Mouse (Mus musculus) hindbrain, embryonic 16.5 days (tissue): Measurements from ENCODE around the gene Lyz1. TPM values are rescaled to one million over a fixed set of nuclear protein-coding genes. Genes with fewer than 3 reads are reported as not detected.
"Not testable (repeated sequence)": the region's sequence is repeated elsewhere in the genome, so short reads cannot be mapped to it uniquely, and the experiment has no call there.

ENCODE experiments used
- ATAC-seq: fragments of 200-750 bp; cut with Nextera tagmentation; 2 replicates; pipeline ENCODE4 v1.8.0; 2017; ENCODE audit warnings: moderate TSS enrichment, moderate library complexity
- H3K27ac ChIP-seq: fragments of 300-500 bp; sonication (generic); 2 replicates; pipeline ENCODE4 v1.5.1; 2014; ENCODE audit warnings: low read depth, mild to moderate bottlenecking, control low read depth, low read length, moderate library complexity
- H3K27me3 ChIP-seq: fragments of 300-500 bp; sonication (generic); replicated peaks from 2 replicates; pipeline ENCODE4 v1.6.1; 2014; ENCODE audit warnings: low read length; ENCODE audit not compliant: control insufficient read depth, insufficient read depth
- H3K36me3 ChIP-seq: fragments of 300-500 bp; sonication (generic); 2 replicates; pipeline ENCODE4 v1.6.1; 2014; ENCODE audit warnings: mild to moderate bottlenecking, low read length, moderate library complexity, mixed read lengths; ENCODE audit not compliant: control insufficient read depth, insufficient read depth
- H3K4me1 ChIP-seq: fragments of 300-500 bp; sonication (generic); 2 replicates; pipeline ENCODE4 v1.6.1; 2014; ENCODE audit warnings: low read depth, low read length; ENCODE audit not compliant: control insufficient read depth, insufficient read depth
- H3K4me2 ChIP-seq: fragments of 300-500 bp; sonication (generic); 2 replicates; pipeline ENCODE4 v1.6.1; 2014; ENCODE audit warnings: mild to moderate bottlenecking, low read length, control low read depth, moderate library complexity
- H3K4me3 ChIP-seq: fragments of 300-500 bp; sonication (generic); 2 replicates; pipeline ENCODE4 v1.5.1; 2014; ENCODE audit warnings: mild to moderate bottlenecking, low read length, control low read depth, moderate library complexity
- H3K9ac ChIP-seq: fragments of 300-500 bp; sonication (generic); 2 replicates; pipeline ENCODE4 v1.6.1; 2014; ENCODE audit warnings: low read depth, mild to moderate bottlenecking, control low read depth, low read length, moderate library complexity
- H3K9me3 ChIP-seq: fragments of 300-500 bp; sonication (generic); 2 replicates; pipeline ENCODE4 v1.6.1; 2014; ENCODE audit warnings: mild to moderate bottlenecking, low read length, moderate library complexity; ENCODE audit not compliant: control insufficient read depth
- WGBS: fragments of 180-500 bp; shearing (Covaris S2); extraction: QIAGEN DNeasy Blood & Tissue Kit; methylation state at CpG from one replicate; pipeline ENCODE4 v1.1.7; 2014; 5-methylcytosine and 5-hydroxymethylcytosine counted together
- polyA plus RNA-seq: library from polyadenylated mRNA; unstranded; fragments of >200 nt; fragmentation: Nextera tagmentation; extraction: Ambion mirVana; gene quantifications from 2 replicates; pipeline ENCODE4 v1.2.1, GENCODE M21; 2015

Gene Lyz1
- polyA plus RNA-seq, 1 experiment from 2014 or later: not detected

DNA sequence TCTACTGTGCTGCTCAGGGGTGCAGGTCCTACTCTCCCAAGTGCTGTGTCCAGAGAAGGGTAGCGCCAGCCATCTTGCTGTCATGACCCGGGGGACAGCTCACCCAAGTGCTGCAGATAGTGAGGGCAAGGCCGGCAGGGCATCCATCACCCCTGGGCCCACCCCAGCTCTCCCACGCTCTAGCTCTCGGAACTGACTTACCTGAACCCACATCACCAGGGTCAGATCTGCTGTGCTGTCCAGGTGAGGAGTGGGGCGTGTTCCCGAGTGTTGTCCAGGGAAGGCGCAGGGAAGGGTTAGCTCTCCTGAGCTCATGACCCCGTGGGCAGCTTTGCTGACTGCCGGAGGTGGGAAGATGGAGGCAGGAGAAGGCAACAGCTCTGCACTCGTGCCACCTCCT, 23.7 kb upstream of the Lyz1 start:
- no peak for ATAC-seq
- Histone ChIP-seq H3K4me3 (no peak overlapping the region), H3K27me3 (no peaks in the 10 kb centered on the region), H3K9me3 (no peaks in the 10 kb centered on the region), H3K4me2 (no peak overlapping the region), H3K4me1 (no peaks in the 10 kb centered on the region), H3K36me3 (no peaks in the 10 kb centered on the region), H3K9ac (no peak overlapping the region), H3K27ac (no peak overlapping the region)
- WGBS: 93% methylated on average over 11 of the region's 11 CpGs

GRCm38 (mm10) chr10:117313133-117313532, 20.5 kb upstream of the Lyz1 start:
- Histone ChIP-seq H3K9me3 (no peaks in the 10 kb centered on the region), H3K4me2 (no peak overlapping the region), H3K36me3 (no peaks in the 10 kb centered on the region), H3K27me3 (no peaks in the 10 kb centered on the region), H3K4me1 (no peaks in the 10 kb centered on the region), H3K9ac (no peak overlapping the region), H3K27ac (no peak overlapping the region), H3K4me3 (no peak overlapping the region)
- ATAC-seq: no peak
- WGBS: 88% methylated on average over 2 of the region's 2 CpGs

DNA sequence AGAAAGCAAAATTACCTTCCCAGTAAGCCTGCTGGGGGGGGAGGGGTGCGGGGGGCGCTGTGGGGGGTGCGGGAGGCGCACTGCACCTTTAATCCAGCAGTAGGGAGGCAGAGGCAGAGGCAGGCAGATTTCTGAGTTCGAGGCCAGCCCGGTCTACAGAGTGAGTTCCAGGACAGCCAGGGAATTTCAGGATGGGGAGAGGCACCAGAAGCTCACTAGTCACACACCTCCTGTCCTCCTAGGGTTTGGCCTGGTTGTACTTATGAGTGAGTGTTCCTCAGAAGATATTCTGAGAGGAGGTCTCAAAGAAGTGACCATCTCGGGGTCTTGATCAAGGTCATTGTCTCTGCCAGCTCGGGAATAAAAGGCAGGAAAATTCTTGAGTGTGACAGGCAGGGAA, 19.5 kb upstream of the Lyz1 start:
- ATAC-seq: no peak
- no peaks in the 10 kb centered on the region for H3K9me3 ChIP-seq
- 78% methylated on average over 8 of the region's 8 CpGs for WGBS
- H3K4me1 ChIP-seq: no peaks in the 10 kb centered on the region
- no peaks in the 10 kb centered on the region for H3K27me3 ChIP-seq
- no peak overlapping the region for H3K9ac ChIP-seq
- H3K36me3 ChIP-seq: no peaks in the 10 kb centered on the region
- no peak overlapping the region for H3K4me2 ChIP-seq
- H3K27ac ChIP-seq: no peak overlapping the region
- H3K4me3 ChIP-seq: no peak overlapping the region

DNA sequence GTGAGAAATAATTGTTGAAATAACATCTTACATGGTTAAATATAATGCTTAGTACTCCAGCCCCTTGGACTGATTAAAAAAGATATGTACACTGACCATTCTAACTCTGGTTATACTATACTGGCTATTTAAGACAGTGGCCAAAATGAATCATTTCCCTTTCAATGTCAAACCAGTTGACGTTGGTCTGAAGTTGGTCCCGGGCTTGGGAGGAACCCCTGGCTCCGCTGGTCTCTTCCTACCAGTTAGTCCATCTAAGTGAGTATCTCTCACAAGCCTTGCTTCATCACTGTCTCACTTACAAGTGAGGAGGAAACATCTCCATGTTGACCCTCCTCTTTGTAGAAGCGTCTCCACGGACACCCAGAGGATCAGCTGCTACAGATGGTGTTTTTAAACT, 11.7 kb upstream of the Lyz1 start:
- no peak overlapping the region for H3K4me2 ChIP-seq
- H3K9me3 ChIP-seq: no peaks in the 10 kb centered on the region
- no peaks in the 10 kb centered on the region for H3K27me3 ChIP-seq
- ATAC-seq: no peak
- H3K4me1 ChIP-seq: no peaks in the 10 kb centered on the region
- no peak overlapping the region for H3K27ac ChIP-seq
- no peak overlapping the region for H3K4me3 ChIP-seq
- H3K9ac ChIP-seq: no peak overlapping the region
- 93% methylated on average over 5 of the region's 5 CpGs for WGBS
- H3K36me3 ChIP-seq: no peaks in the 10 kb centered on the region

DNA sequence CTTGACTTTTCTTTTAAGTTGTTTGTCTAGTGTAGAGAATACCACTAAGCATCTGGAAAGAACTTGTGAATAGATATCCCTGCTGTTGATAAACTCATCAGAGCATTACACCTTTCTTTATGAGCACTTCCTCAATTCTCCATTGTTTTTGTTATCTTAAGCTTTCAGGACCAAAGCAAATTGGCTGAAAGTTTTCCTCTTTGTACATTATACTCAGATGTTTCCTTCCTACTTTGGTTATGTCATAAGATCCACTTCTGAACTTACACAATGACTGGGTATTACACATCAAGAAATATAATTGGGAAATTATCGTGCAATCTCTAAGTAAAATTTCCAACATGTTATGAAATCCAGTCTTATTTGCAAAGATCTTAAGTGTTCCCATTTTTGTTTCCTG, 9.0 kb upstream of the Lyz1 start:
- Histone ChIP-seq H3K36me3 (no peaks in the 10 kb centered on the region), H3K4me3 (no peak overlapping the region), H3K27ac (no peak overlapping the region), H3K27me3 (no peaks in the 10 kb centered on the region), H3K4me1 (no peaks in the 10 kb centered on the region), H3K4me2 (no peak overlapping the region), H3K9ac (no peak overlapping the region), H3K9me3 (no peaks in the 10 kb centered on the region)
- 91% methylated on average over 1 of the region's 1 CpGs for WGBS
- no peak for ATAC-seq

DNA sequence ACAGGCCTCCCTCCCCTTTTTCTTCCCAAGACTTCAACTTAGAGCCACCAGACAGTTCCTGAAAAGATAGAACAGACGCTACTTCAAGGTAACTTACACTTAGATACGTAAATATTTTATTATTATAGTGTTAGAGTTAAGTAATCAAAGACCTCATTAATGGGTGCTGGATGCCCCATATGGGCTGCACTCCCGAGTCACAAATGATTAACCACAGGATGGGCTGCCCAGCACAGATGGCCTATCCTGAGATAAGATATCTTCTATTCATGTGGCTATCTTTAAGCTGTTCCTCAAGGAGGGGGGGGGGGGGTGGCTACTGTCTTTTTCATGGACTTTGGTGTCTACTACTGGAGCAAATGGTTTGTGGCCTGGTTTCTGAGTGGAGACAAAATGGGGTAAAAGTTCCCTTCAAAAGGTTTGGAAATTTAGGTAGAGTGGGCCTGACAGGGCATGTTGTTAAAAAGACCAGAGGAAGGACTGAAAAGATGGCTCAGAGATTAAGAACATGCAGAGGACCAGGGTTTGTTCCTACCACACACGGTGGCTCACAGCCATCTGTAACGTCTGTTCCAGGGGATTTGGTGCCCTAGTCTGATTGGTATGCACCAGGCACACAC, 7.3 kb upstream of the Lyz1 start:
- Histone ChIP-seq H3K27ac (no peak overlapping the region), H3K4me2 (no peak overlapping the region), H3K9me3 (no peaks in the 10 kb centered on the region), H3K9ac (no peak overlapping the region), H3K4me3 (no peak overlapping the region), H3K36me3 (no peaks in the 10 kb centered on the region), H3K4me1 (no peaks in the 10 kb centered on the region), H3K27me3 (no peaks in the 10 kb centered on the region)
- 90% methylated on average over 5 of the region's 5 CpGs for WGBS
- no peak for ATAC-seq

- H3K36me3 ChIP-seq: no peaks in the 10 kb centered on the region
- no peaks in the 10 kb centered on the region for H3K4me1 ChIP-seq
- H3K27me3 ChIP-seq: no peaks in the 10 kb centered on the region
- H3K9ac ChIP-seq: no peak overlapping the region
- no peak overlapping the region for H3K27ac ChIP-seq
- no peak overlapping the region for H3K4me2 ChIP-seq
- no peaks in the 10 kb centered on the region for H3K9me3 ChIP-seq
- H3K4me3 ChIP-seq: no peak overlapping the region
- no peak for ATAC-seq
- 93% methylated on average over 4 of the region's 4 CpGs for WGBS
Observed at GRCm38 (mm10) chr10:117299106-117299505, 6.4 kb upstream of the Lyz1 start.

- 90% methylated on average over 6 of the region's 6 CpGs for WGBS
- H3K4me2 ChIP-seq: no peak overlapping the region
- H3K36me3 ChIP-seq: no peaks in the 10 kb centered on the region
- no peak overlapping the region for H3K4me3 ChIP-seq
- no peaks in the 10 kb centered on the region for H3K9me3 ChIP-seq
- H3K4me1 ChIP-seq: no peaks in the 10 kb centered on the region
- no peak overlapping the region for H3K9ac ChIP-seq
- no peak for ATAC-seq
- H3K27me3 ChIP-seq: no peaks in the 10 kb centered on the region
- no peak overlapping the region for H3K27ac ChIP-seq
Observed at GRCm38 (mm10) chr10:117298336-117298735, 5.7 kb upstream of the Lyz1 start.

DNA sequence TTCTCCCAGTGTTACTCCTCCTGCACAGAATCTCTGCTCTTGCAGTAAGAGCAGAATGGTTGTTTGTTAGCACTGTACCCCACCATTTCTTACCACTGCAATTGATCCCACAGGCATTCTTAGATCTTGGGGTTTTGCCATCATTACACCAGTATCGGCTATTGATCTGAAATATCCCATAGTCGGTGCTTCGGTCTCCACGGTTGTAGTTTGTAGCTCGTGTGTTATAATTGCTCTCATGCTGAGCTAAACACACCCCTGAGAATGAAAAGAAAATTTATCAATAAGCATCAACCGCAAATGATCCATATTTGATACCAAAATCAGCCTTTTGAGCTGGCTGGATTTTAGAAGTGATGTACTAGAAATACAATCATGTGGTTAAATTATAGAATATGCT, 1.7 kb downstream of the Lyz1 start:
- ATAC-seq, H3K4me1 ChIP-seq, H3K27ac ChIP-seq, H3K9me3 ChIP-seq, H3K27me3 ChIP-seq, H3K4me2 ChIP-seq, H3K9ac ChIP-seq, H3K4me3 ChIP-seq, H3K36me3 ChIP-seq: not testable (repeated sequence)
- WGBS: 84% methylated on average over 6 of the region's 6 CpGs
